Mouse (Mus musculus) thymus, adult 2 months (tissue): ENCODE measurements around the gene Zfp609.

ENCODE experiments used
- CTCF ChIP-seq: fragments of 200-500 bp; IDR thresholded peaks from 2 replicates; pipeline ENCODE4 v1.5.1; 2012; ENCODE audit warnings: mild to moderate bottlenecking, control low read depth, low read length, moderate library complexity, borderline replicate concordance; ENCODE audit not compliant: control insufficient read depth, poor library complexity, insufficient read depth; ENCODE audit errors: extremely low read depth
- POLR2A ChIP-seq: fragments of 200-500 bp; IDR thresholded peaks from 2 replicates; pipeline ENCODE4 v1.6.1; 2012; ENCODE audit warnings: mild to moderate bottlenecking, low read length, control low read depth, moderate library complexity; ENCODE audit not compliant: control insufficient read depth, poor library complexity, insufficient read depth; ENCODE audit errors: extremely low read depth

- TF ChIP-seq CTCF, result no peak
- TF ChIP-seq POLR2A, result no peak
Observed at GRCm38 (mm10) chr9:65759992-65760391, 67.4 kb downstream of the Zfp609 start.
